Comparison of ENCODE assay signal across 17 mouse cellular contexts in genomic region chr16:8856820-8857219, GRCm38 (mm10).
"Had no signal": no experiment of that assay in that cellular context is flagged by ENCODE, and none has a peak within 500 bp of the region (broad histone marks: within the 10 kb centered on the region; RNA-seq: fewer than 3 reads in every experiment).

No protein-coding gene starts in this region.

- H3K27ac ChIP-seq: neural tube, embryonic 12.5 days; neural tube, embryonic 13.5 days; neural tube, embryonic 15.5 days; stomach, embryonic 15.5 days; stomach, postnatal 0 days had no signal

- DNase-seq: retina, postnatal 1 day; right cerebral cortex, adult 18-20 months; right cerebral cortex, postnatal 14 days; right cerebral cortex, postnatal 25 days; right cerebral cortex, postnatal 4 days; spleen, adult 18-20 months; thymus, adult 18-20 months; thymus, adult 2 months; thymus, postnatal 14 days; thymus, postnatal 25 days; thymus, postnatal 36 days; thymus, postnatal 4 days had no signal

- H3K4me2 ChIP-seq: neural tube, embryonic 12.5 days; neural tube, embryonic 13.5 days; neural tube, embryonic 15.5 days; stomach, embryonic 15.5 days had no signal

- H3K4me1 ChIP-seq: neural tube, embryonic 12.5 days; stomach, embryonic 15.5 days had no signal

- H3K9me3 ChIP-seq: neural tube, embryonic 12.5 days; neural tube, embryonic 13.5 days; neural tube, embryonic 15.5 days; stomach, embryonic 15.5 days had no signal

- H3K4me3 ChIP-seq: neural tube, embryonic 12.5 days; neural tube, embryonic 13.5 days; neural tube, embryonic 15.5 days; stomach, embryonic 15.5 days had no signal

- H3K9ac ChIP-seq: neural tube, embryonic 12.5 days; neural tube, embryonic 13.5 days; neural tube, embryonic 15.5 days; stomach, embryonic 15.5 days had no signal

- H3K27me3 ChIP-seq: neural tube, embryonic 12.5 days; neural tube, embryonic 13.5 days; neural tube, embryonic 15.5 days; stomach, embryonic 15.5 days had no signal
